ENCODE assay signal across 10 mouse cellular contexts in the genomic region with DNA sequence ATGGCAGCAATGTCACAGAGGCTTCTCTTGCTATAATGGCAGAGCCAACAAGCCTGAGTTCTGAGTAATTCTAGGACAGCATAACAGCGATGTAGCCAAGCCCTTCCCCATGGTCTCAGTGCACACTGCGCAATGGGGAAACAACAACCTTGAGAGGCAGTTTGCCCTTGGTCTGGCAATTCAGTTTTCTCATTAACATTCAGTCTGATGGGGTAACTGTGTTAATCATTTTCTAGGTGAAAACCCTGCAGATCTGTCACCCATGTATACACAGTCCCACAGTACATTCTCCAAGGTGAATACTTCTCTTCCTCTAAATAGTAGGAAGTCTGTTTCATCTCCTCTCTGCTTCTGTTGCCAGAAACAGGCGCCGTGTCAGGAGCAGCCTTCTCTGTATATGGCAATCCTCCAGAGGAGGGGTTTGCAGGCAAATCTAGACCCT. TPM values are rescaled to one million over a fixed set of nuclear protein-coding genes. Genes with fewer than 3 reads are reported as not detected.
DNase-seq lines count a peak whose midpoint lies in the region; TF ChIP-seq lines count a peak whose summit lies in the region.
"Had no signal": no experiment of that assay in that cellular context is flagged by ENCODE, and none has a peak within 500 bp of the region (broad histone marks: within the 10 kb centered on the region; RNA-seq: fewer than 3 reads in every experiment).

No protein-coding gene starts in this region.

- no peak overlapping the region for H3K4me3 ChIP-seq in left cerebral cortex, adult 2 months
- H3K4me3 ChIP-seq: embryonic facial prominence, embryonic 10.5 days; neural tube, embryonic 13.5 days had no signal

- intact Hi-C loops in left cerebral cortex, adult 2 months (cut with DNase I), result no loop called here
- intact Hi-C loops in left cerebral cortex, postnatal 10 days (cut with DNase I), result no loop called here

- peak overlapping the region; percentile 55 for H3K27ac ChIP-seq in left cerebral cortex, adult 2 months
- H3K27ac ChIP-seq: embryonic facial prominence, embryonic 10.5 days; neural tube, embryonic 13.5 days had no signal

- no peak for TF ChIP-seq CTCF in left cerebral cortex, adult 2 months (IDR thresholded peaks at IDR 0.05)

- peak; percentile 61 to 86 for DNase-seq in adrenal gland, adult (ENCODE audit: inconsistent age in 2 of 2, low spot score in 1 of 2)
- DNase-seq in adrenal gland, postnatal 25 days, result no peak
- no peak for DNase-seq in left cerebral cortex, adult 2 months (ENCODE audit: extremely low spot score in 1 of 2, low spot score in 2 of 2)
- no peak for DNase-seq in left cerebral cortex, postnatal 10 days (ENCODE audit: extremely low spot score in 1 of 2, low spot score in 2 of 2)
- DNase-seq in kidney, adult 18-20 months, result peak; percentile 71
- DNase-seq in neural tube, embryonic 10.5 days (ENCODE audit: extremely low spot score, low spot score), result peak; percentile 4
- DNase-seq in lung, postnatal 36 days, result no peak
- no peak for DNase-seq in gastrocnemius, postnatal 10 days

RNA-seq across cellular contexts. Expression of a gene that starts 37.6 kb away (rescaled TPM):
- 381 and 406 TPM in 2 replicates for total RNA-seq in adrenal gland, postnatal 25 days (2021)
- total RNA-seq in left cerebral cortex, adult 2 months (2021), result 100 to 1,000 TPM; 601 to 602 TPM
- 100 to 1,000 TPM; 780 to 786 TPM for total RNA-seq in left cerebral cortex, postnatal 10 days (2021)
- total RNA-seq in gastrocnemius, postnatal 10 days (2021), result 100 to 1,000 TPM; 147 to 171 TPM

Comparison
In these comparisons a context has a peak if more than half of its experiments do, and no peak if none do; other contexts are left out.
1. DNase-seq: peak in adrenal gland, adult (2 of 2), kidney, adult 18-20 months (single experiment) and neural tube, embryonic 10.5 days (single experiment); none in adrenal gland, postnatal 25 days (single experiment), left cerebral cortex, adult 2 months (0 of 2), left cerebral cortex, postnatal 10 days (0 of 2), lung, postnatal 36 days (single experiment) and gastrocnemius, postnatal 10 days (single experiment).